Mouse (Mus musculus) adrenal gland, postnatal 4 days (tissue): ENCODE data around the gene Ugcg. TPM values are rescaled to one million over a fixed set of nuclear protein-coding genes. Genes with fewer than 3 reads are reported as not detected.
"Not testable (repeated sequence)": the region's sequence is repeated elsewhere in the genome, so short reads cannot be mapped to it uniquely, and the experiment has no call there.

Experiments
- DNase-seq, 2 experiments: peaks; one replicate each; pipeline ENCODE4 v3.0.0; 2021 to 2022; ENCODE audit warnings: low spot score in 2 of 2, mixed read lengths in 2 of 2
- total RNA-seq, 2 experiments: library from RNA; stranded (reverse); gene quantifications; 2 replicates each; pipeline ENCODE4 v1.2.3; 2021

Gene Ugcg
- total RNA-seq, 2 experiments from 2014 or later: 56.0 to 67.6 TPM

DNA sequence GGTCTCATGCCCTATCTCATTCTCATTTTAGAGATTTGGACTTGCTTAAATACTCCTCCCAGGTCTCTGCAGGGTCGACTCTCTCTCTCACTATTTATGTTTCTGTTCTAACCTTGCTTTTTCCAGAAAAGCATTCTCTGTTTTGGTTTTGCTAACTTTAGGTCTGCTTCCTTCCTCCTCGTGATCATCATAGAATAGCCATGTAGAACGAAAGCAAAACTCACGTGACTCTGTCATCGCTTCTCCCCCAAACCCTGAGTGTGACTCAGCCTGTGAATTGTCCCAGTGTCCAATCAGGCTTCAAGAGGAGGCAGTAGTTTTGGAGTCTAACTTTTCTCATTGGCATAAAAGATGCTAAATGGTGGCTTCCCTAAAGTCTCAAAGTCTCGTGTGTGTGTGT is 65.3 kb downstream of the Ugcg start:
- DNase-seq: no peak

DNA sequence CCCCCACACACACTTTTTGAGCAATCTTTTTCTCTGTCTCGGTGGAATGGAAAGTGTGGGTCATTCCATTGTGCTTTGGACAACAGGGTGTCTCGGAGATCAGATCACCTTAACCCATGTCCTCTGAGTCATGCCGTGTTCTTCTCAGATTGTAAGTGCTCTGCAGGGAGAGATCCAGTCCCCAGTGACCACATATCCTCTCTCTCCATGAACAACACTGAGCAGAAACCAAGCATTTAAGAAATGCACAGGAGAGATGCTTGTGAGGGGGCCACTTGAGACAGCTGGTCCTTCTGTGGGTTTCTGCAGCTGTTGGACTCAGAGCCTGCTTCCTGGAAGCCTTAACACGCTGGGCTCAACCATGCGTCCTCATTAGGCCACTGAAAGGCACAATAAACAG is 66.9 kb downstream of the Ugcg start:
- no peak for DNase-seq

DNA sequence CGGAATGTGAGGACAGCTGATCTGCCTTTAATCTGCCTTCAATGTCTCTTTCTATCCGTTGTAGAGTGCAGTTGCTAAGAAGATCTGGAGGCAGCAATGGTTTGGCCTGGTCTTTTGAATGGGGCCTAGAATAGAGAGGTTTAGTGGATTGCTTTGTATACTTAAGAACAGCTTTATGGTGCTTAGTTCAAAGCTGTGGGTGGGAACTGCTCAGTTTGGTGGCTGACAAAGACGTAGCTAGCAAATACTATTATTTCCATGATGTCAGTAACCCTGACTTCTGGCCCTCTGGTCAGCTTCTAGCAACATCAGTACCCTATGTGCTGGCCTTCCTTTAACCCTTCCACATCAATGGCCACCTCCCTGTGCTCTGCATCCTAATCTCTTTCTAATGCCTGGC is 68.8 kb downstream of the Ugcg start:
- no peak for DNase-seq

DNA sequence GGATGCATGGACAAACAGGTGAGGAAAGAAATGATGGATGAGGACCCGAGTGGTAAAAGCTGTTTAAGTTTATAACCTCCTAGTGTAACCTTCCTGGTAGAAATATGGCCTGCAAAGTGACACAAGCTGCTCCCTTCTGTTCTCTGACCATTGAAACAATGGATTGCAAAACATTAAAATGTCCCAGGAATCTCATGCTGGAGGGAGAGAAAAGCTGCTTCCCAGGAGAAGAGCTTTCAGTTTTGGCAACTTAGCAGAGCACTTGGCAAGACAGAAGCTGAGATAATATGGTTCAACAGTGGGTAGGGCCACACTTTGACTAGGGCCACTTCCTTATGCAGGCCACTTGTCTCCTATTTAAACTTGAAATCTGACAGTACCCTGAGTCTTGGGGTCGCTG is 69.7 kb downstream of the Ugcg start:
- DNase-seq: no peak

DNA sequence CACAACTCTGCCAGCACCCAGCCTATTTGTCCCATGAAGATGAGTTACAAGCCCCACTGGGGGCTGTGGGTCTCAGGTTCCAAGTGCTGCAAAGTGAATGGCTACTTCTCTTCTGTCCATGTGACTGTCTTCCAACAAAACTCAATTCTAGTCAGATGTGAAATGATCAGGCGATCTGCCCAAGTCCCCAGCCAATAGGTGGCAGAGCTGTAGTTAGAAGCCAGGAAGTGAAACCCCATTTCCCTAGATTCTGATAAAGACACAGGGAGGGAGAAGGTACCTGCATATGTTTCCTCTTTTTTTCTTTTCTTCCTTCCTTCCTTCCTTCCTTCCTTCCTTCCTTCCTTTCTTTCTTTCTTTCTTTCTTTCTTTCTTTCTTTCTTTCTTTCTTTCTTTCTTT is 70.7 kb downstream of the Ugcg start:
- no peak for DNase-seq

DNA sequence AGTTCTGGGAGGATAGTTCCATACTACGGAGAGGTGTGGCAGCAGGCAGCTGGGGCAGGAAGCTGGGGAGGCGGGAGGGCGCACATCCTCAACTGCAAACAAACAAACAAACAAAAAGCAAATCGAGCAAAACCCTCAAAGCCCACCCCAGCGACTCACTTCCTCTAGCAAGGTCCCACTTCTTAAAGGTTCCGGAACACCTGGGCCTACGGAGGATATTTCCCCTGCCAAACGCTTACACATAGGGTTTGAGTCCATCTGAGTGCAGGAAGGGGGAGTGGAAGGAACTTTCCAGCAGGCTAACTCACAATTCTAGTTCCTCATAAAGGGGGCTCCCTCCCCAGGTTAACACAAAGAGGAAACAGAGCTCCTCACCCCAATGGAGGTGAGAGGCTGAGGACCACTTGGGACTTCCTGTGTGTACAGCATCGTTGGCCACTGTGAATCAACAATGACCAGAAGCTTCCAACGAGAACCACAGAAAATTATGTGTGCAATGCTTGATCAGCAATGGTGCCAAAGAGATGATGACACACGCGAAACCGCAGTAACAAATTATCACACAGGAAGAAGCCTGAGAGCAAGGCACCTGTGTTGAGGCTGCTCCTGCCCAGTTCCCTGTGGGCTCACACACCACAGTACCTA is 71.9 kb downstream of the Ugcg start:
- DNase-seq: no peak

DNA sequence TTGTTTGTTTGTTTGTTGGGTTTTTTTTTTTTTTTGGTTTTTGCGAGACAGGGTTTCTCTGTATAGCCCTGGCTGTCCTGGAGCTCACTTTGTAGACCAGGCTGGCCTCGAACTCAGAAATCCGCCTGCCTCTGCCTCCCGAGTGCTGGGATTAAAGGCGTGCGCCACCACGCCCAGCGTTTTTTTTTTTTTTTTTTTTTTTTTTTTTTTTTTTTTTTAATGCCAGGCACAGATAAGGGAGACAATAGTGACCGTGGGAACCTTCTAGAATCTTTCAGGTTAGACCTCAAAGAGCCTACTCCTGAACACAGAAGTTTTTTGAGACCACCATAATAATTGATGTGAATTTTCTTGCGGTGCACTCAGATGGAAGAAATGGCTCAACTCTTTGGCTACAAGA is 72.5 kb downstream of the Ugcg start:
- DNase-seq: not testable (repeated sequence)

DNA sequence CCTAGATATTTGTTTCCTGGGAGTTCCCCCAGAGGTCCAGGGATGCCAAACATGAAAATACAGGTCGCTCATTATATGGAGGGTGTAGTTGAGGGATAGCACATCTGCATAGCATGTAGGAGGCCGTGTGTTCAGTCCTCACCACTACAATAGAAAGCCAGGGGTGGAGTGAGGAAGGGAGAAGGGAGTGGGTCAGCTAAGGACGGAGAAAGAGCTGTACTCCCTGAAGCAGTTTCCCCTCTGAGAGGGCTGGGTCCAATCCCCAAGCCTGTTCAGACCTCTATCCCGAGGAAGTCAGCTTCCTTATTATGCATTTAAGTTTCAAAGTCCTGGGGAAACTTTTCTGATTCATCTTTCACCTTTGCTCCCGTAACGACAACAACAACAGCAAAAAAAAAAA is 73.1 kb downstream of the Ugcg start:
- DNase-seq: no peak

DNA sequence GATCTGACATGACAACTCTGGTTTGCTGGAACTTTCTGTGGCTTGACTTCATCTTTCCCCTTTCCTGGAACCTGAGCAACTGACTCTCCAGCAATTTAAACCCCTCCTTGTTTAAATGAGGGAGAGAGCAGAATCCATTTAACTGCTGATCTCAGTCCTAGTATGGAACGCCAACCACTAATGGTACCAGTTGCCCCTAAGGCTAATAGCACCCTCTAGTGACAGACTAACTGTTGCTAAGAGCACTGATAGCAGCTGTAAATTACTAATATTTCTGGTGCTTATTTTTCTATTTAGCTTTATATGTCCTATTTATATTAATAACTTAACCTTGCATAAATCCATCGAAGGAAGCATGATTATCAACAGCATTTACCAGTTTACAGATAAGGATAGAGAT is 74.4 kb downstream of the Ugcg start:
- no peak for DNase-seq

DNA sequence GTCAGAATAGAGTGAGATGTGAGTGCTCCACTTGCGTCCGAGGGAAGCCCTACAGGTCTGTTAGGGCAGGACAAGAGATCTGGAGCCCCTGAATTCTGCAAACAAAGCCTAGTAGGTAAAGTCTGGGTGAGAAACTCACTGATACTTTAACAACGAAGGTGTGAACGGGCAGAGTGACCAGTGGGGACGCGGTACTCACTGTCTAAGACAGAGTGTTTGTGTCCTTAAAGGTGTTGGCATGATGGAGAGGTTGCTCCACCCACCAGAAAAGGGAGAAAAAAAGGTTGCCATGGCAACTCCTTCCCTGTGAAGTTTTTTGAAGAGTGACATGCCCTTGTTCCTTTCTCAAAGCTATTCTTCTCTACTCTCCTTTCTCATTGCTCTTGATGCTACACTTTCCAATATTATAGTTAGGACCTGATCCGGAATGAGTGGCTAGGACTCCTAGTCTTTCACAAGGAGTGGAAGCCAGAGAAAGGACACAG is 75.6 kb downstream of the Ugcg start:
- no peak for DNase-seq

DNA sequence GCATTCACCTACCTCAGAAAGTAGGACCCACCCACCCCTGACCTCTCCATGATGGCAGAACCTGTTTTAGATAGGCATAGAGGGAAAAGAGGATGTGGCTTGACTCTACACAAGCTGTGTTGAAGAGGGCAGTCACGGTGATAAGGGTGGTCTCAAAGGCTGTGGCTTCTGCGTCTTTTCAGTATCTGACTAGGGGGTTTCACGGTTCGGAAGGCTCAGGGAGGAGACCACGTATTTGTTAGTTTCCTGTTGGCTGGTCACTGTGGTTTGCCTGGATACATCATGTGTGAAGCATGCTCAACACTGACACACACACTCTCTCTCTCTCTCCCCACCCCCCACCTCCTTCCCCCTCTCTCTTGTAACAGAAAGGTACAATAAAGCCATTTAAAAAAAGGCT is 76.1 kb downstream of the Ugcg start:
- DNase-seq: no peak

DNA sequence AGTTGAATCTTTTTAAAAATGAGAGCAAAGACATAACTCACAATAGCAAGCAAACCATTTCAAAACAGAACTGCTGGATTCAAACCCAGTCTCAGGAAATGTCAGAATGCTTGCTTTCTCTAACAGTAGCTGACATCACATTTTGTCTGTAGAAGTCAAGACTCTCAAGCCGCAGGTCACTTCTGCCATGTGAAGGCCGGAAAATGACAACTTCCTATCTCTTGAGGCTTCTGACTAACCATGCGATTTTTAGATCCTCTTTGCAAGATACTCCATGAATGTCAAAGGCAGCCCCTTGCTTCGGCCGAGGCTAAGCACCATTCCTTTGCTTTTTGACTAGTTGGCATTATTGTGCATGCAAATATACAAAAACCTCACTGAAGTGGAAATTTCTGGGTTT is 76.6 kb downstream of the Ugcg start:
- DNase-seq: no peak

Other genes with a start within 250 kb of the Ugcg start
- gene Zkscan16, start 245.6 kb upstream of the Ugcg start, total RNA-seq: 1 to 10 TPM; 3.1 to 4.3 TPM
- gene Ptgr1, start 202.1 kb upstream of the Ugcg start, total RNA-seq: 10 to 100 TPM; 27.4 to 29.8 TPM
- gene Dnajc25, start 194.2 kb upstream of the Ugcg start, total RNA-seq: 10 to 100 TPM; 19.4 to 20.9 TPM
- gene Gm20503, start 186.0 kb upstream of the Ugcg start, total RNA-seq: 1 to 10 TPM; 1.1 to 3.1 TPM
- 10 to 100 TPM; 48.1 to 55.9 TPM for gene Gng10, start 154.2 kb upstream of the Ugcg start, total RNA-seq
- under 1 TPM in 1 of 2 experiments, not detected in 1; 0.17 TPM for gene AI481877, start 50.3 kb upstream of the Ugcg start, total RNA-seq
- gene Susd1, start 249.4 kb downstream of the Ugcg start, total RNA-seq: 10 to 100 TPM in 1 of 2 experiments, 1 to 10 TPM in 1; 9.7 to 10.8 TPM